Mouse (Mus musculus): ENCODE results near the gene Olfr412. TPM values are rescaled to one million over a fixed set of nuclear protein-coding genes. Genes with fewer than 3 reads are reported as not detected.
A peak's percentile ranks its signal among the peaks of the same experiment; 100 is the strongest.

Gene Olfr412
- polyA plus RNA-seq (2015; fragmentation: Nextera tagmentation; extraction: Ambion mirVana) = not detected in 2 replicates

GRCm38 (mm10) chr11:74361769-74362168 lies at the start of gene Olfr412:
Olfr412 (plus strand) TSS chr11:74362069.
- no peak for ATAC-seq
- Histone ChIP-seq H3K36me3 (ENCODE audit: control insufficient read depth, insufficient read depth, low read length) (no peaks in the 10 kb centered on the region), H3K27me3 (ENCODE audit: control insufficient read depth, insufficient read depth, low read depth, low read length) (no peaks in the 10 kb centered on the region), H3K9ac (ENCODE audit: low read depth, low read length) (no peak within 1 kb of the TSS), H3K9me3 (replicated peaks; ENCODE audit: control insufficient read depth, low read length, poor library complexity, severe bottlenecking) (peaks cover 6% of the 10 kb centered on the region), H3K4me2 (ENCODE audit: low read length) (no peak within 1 kb of the TSS), H3K4me3 (ENCODE audit: low read depth, low read length) (no peak within 1 kb of the TSS), H3K4me1 (ENCODE audit: control insufficient read depth, insufficient read depth, low read length) (no peaks in the 10 kb centered on the region), H3K27ac (ENCODE audit: low read length) (no peak within 1 kb of the TSS)
- 88% methylated on average over 1 of the region's 1 CpGs for WGBS

DNA sequence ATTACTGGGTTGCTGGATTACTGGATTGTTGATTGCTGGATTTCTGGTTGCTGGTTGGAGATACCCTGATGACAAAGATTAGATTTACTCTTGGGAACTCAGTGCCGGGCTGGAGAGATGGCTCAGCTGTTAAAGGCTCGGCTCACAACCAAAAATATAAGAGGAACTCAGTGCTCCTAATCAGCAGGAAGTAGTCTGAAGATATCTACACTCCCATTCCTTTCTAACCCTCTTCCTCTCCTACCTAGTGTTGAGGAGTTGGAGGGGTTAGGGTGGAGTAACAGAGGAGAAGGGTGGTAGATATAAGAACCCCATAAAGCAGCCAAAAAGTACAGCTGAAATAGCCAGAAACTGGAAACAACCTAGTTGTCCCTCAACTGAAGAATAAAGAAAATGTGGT lies 35.8 kb upstream of the Olfr412 start:
- Histone ChIP-seq H3K9ac (ENCODE audit: low read depth, low read length) (no peak overlapping the region), H3K4me3 (ENCODE audit: low read depth, low read length) (no peak overlapping the region), H3K9me3 (replicated peaks; ENCODE audit: control insufficient read depth, low read length, poor library complexity, severe bottlenecking) (no peaks in the 10 kb centered on the region), H3K27ac (ENCODE audit: low read length) (no peak overlapping the region), H3K27me3 (ENCODE audit: control insufficient read depth, insufficient read depth, low read depth, low read length) (no peaks in the 10 kb centered on the region), H3K36me3 (ENCODE audit: control insufficient read depth, insufficient read depth, low read length) (no peaks in the 10 kb centered on the region), H3K4me1 (ENCODE audit: control insufficient read depth, insufficient read depth, low read length) (no peaks in the 10 kb centered on the region), H3K4me2 (ENCODE audit: low read length) (no peak overlapping the region)
- WGBS = 82% methylated on average over 2 of the region's 2 CpGs
- no peak for ATAC-seq

GRCm38 (mm10) chr11:74328781-74329180 lies 33.1 kb upstream of the Olfr412 start:
- no peak for ATAC-seq
- Histone ChIP-seq H3K4me1 (ENCODE audit: control insufficient read depth, insufficient read depth, low read length) (no peaks in the 10 kb centered on the region), H3K36me3 (ENCODE audit: control insufficient read depth, insufficient read depth, low read length) (no peaks in the 10 kb centered on the region), H3K9me3 (replicated peaks; ENCODE audit: control insufficient read depth, low read length, poor library complexity, severe bottlenecking) (no peaks in the 10 kb centered on the region), H3K27ac (ENCODE audit: low read length) (no peak overlapping the region), H3K27me3 (ENCODE audit: control insufficient read depth, insufficient read depth, low read depth, low read length) (no peaks in the 10 kb centered on the region), H3K9ac (ENCODE audit: low read depth, low read length) (no peak overlapping the region), H3K4me3 (ENCODE audit: low read depth, low read length) (no peak overlapping the region), H3K4me2 (ENCODE audit: low read length) (no peak overlapping the region)

GRCm38 (mm10) chr11:74337931-74338330 lies 23.9 kb upstream of the Olfr412 start, which contains the start of gene Olfr410:
Olfr410 (minus strand) TSS chr11:74338031.
- ATAC-seq = no peak
- H3K27ac ChIP-seq (ENCODE audit: low read length) = no peak within 1 kb of the TSS
- no peaks in the 10 kb centered on the region for H3K4me1 ChIP-seq (ENCODE audit: control insufficient read depth, insufficient read depth, low read length)
- no peak within 1 kb of the TSS for H3K4me2 ChIP-seq (ENCODE audit: low read length)
- WGBS = 87% methylated on average over 6 of the region's 6 CpGs
- no peak within 1 kb of the TSS for H3K4me3 ChIP-seq (ENCODE audit: low read depth, low read length)
- H3K9me3 ChIP-seq (replicated peaks; ENCODE audit: control insufficient read depth, low read length, poor library complexity, severe bottlenecking) = no peaks in the 10 kb centered on the region
- H3K36me3 ChIP-seq (ENCODE audit: control insufficient read depth, insufficient read depth, low read length) = no peaks in the 10 kb centered on the region
- no peak within 1 kb of the TSS for H3K9ac ChIP-seq (ENCODE audit: low read depth, low read length)
- H3K27me3 ChIP-seq (ENCODE audit: control insufficient read depth, insufficient read depth, low read depth, low read length) = no peaks in the 10 kb centered on the region

GRCm38 (mm10) chr11:74352550-74352949 lies 9.3 kb upstream of the Olfr412 start, which contains the start of gene Olfr411:
Olfr411 (minus strand) TSS chr11:74352650.
- ATAC-seq = no peak
- WGBS = 85% methylated on average over 3 of the region's 3 CpGs

DNA sequence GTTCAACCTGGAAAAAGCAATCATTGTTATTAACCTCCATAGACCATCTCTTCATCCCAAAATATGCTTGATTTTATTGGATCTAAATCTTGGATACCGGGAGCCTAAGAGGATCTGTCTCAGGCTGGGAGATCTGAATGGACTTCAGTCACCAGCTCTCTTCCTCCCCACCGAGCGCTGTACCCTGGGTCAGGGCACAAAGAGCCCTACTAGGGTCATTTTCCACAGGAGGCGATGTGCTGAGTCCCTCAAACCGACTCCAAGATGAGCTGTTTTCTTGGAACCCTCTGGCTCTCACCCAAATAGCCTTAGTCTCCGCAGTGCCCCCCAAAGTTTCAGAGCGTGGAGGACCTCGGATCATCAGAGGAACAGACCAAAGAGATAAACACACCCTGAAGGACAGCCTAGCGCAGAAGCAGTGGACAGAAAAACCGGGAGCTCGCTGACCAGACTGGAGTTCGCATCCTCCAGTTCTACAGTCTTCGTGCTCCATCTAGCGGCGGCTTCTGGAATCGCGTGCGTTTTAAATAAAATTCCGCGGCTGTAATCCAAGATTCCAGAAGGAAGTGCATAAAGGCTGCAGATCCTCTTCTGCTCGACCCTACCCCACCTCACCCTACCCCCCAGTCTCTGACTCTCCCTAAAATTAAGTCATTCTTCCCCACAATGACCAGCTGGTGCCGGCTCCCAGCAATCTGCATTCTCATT lies 9.7 kb downstream of the Olfr412 start:
- 10% methylated on average over 22 of the region's 22 CpGs for WGBS
- Histone ChIP-seq H3K4me1 (ENCODE audit: control insufficient read depth, insufficient read depth, low read length) (no peaks in the 10 kb centered on the region), H3K9me3 (replicated peaks; ENCODE audit: control insufficient read depth, low read length, poor library complexity, severe bottlenecking) (no peaks in the 10 kb centered on the region), H3K4me3 (ENCODE audit: low read depth, low read length) (no peak overlapping the region), H3K27ac (ENCODE audit: low read length) (no peak overlapping the region), H3K9ac (ENCODE audit: low read depth, low read length) (no peak overlapping the region), H3K36me3 (ENCODE audit: control insufficient read depth, insufficient read depth, low read length) (no peaks in the 10 kb centered on the region), H3K27me3 (ENCODE audit: control insufficient read depth, insufficient read depth, low read depth, low read length) (peaks cover 4% of the 10 kb centered on the region), H3K4me2 (ENCODE audit: low read length) (peak overlapping the region; percentile 14; the same call in 1 of the 2 replicates)
- peak; percentile 64; the same call in 1 of the 2 replicates for ATAC-seq

More at GRCm38 (mm10) chr11:74352550-74352949, 9.3 kb upstream of the Olfr412 start, which contains the start of gene Olfr411:
- Histone ChIP-seq H3K4me1 (ENCODE audit: control insufficient read depth, insufficient read depth, low read length) (no peaks in the 10 kb centered on the region), H3K27me3 (ENCODE audit: control insufficient read depth, insufficient read depth, low read depth, low read length) (no peaks in the 10 kb centered on the region), H3K27ac (ENCODE audit: low read length) (no peak within 1 kb of the TSS), H3K36me3 (ENCODE audit: control insufficient read depth, insufficient read depth, low read length) (no peaks in the 10 kb centered on the region), H3K4me3 (ENCODE audit: low read depth, low read length) (no peak within 1 kb of the TSS), H3K9me3 (replicated peaks; ENCODE audit: control insufficient read depth, low read length, poor library complexity, severe bottlenecking) (peaks cover 3% of the 10 kb centered on the region; the same call in 1 of the 2 replicates), H3K4me2 (ENCODE audit: low read length) (no peak within 1 kb of the TSS), H3K9ac (ENCODE audit: low read depth, low read length) (no peak within 1 kb of the TSS)

GRCm38 (mm10) chr11:74376847-74377246 lies 15.0 kb downstream of the Olfr412 start:
- no peaks in the 10 kb centered on the region for H3K27me3 ChIP-seq (ENCODE audit: control insufficient read depth, insufficient read depth, low read depth, low read length)
- no peak overlapping the region for H3K27ac ChIP-seq (ENCODE audit: low read length)
- no peaks in the 10 kb centered on the region for H3K36me3 ChIP-seq (ENCODE audit: control insufficient read depth, insufficient read depth, low read length)
- no peak overlapping the region for H3K4me3 ChIP-seq (ENCODE audit: low read depth, low read length)
- no peak overlapping the region for H3K4me2 ChIP-seq (ENCODE audit: low read length)
- 85% methylated on average over 3 of the region's 3 CpGs for WGBS
- no peaks in the 10 kb centered on the region for H3K9me3 ChIP-seq (replicated peaks; ENCODE audit: control insufficient read depth, low read length, poor library complexity, severe bottlenecking)
- ATAC-seq = peak; percentile 89
- H3K9ac ChIP-seq (ENCODE audit: low read depth, low read length) = no peak overlapping the region
- no peaks in the 10 kb centered on the region for H3K4me1 ChIP-seq (ENCODE audit: control insufficient read depth, insufficient read depth, low read length)

DNA sequence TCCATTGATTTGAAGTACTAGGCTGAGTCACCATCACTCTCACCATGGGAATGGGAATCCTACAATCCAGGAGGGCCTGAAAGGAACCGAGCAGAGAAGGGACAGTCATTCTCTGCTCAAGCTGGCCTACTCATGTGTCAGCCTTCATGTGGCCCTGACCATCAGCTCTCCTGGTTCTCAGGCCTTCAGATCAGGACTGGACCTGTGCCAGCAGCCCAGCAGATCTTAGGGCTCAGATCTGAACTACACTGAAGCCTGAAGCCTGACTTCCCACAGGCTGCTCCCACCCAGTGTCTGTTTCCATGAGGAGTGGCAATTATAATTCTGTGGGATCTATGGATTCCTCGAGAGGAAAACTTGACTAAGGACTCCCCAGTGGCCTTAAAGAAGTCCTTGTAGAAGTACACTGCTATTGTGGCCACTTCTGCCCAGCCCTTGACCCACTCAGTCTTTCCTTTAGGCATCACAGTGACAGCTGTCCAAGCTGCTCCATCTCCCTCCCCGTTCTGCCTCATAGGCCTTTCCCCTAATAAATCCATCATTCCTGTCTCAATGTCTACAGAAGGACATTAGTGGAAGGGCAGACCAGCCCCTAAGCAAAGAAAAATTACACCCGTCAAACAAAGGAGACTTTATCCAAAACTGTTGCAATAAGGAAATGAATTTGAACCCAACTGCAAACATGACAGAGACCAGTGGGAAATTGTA lies 17.5 kb downstream of the Olfr412 start:
- H3K4me3 ChIP-seq (ENCODE audit: low read depth, low read length) = no peak overlapping the region
- no peaks in the 10 kb centered on the region for H3K36me3 ChIP-seq (ENCODE audit: control insufficient read depth, insufficient read depth, low read length)
- H3K9me3 ChIP-seq (replicated peaks; ENCODE audit: control insufficient read depth, low read length, poor library complexity, severe bottlenecking) = no peaks in the 10 kb centered on the region
- ATAC-seq = no peak
- H3K27ac ChIP-seq (ENCODE audit: low read length) = no peak overlapping the region
- H3K27me3 ChIP-seq (ENCODE audit: control insufficient read depth, insufficient read depth, low read depth, low read length) = no peaks in the 10 kb centered on the region
- H3K9ac ChIP-seq (ENCODE audit: low read depth, low read length) = no peak overlapping the region
- no peak overlapping the region for H3K4me2 ChIP-seq (ENCODE audit: low read length)
- no peaks in the 10 kb centered on the region for H3K4me1 ChIP-seq (ENCODE audit: control insufficient read depth, insufficient read depth, low read length)
- WGBS = 81% methylated on average over 4 of the region's 4 CpGs

- 81% methylated on average over 9 of the region's 9 CpGs for WGBS
- Histone ChIP-seq H3K27ac (ENCODE audit: low read length) (no peak overlapping the region), H3K9me3 (replicated peaks; ENCODE audit: control insufficient read depth, low read length, poor library complexity, severe bottlenecking) (no peaks in the 10 kb centered on the region), H3K4me3 (ENCODE audit: low read depth, low read length) (no peak overlapping the region), H3K27me3 (ENCODE audit: control insufficient read depth, insufficient read depth, low read depth, low read length) (no peaks in the 10 kb centered on the region), H3K4me1 (ENCODE audit: control insufficient read depth, insufficient read depth, low read length) (no peaks in the 10 kb centered on the region), H3K36me3 (ENCODE audit: control insufficient read depth, insufficient read depth, low read length) (peaks cover 4% of the 10 kb centered on the region; the same call in 1 of the 2 replicates), H3K9ac (ENCODE audit: low read depth, low read length) (no peak overlapping the region), H3K4me2 (ENCODE audit: low read length) (no peak overlapping the region)
- ATAC-seq = no peak
These were observed 23.8 kb downstream of the Olfr412 start for GRCm38 (mm10) chr11:74385674-74386073.

Measured in midbrain, embryonic 16.5 days (tissue).